Mouse (Mus musculus) bone marrow, adult 2 months (tissue): ENCODE measurements at regions not wholly inside any gene's neighbourhood (a gene's known extent, or its start where the extent isn't known, plus 50 kb on each side); places are given as distances from the start of the nearest gene placed in this dataset.

Experiments used
- CTCF ChIP-seq: fragments of 200-500 bp; IDR thresholded peaks from 2 replicates; pipeline ENCODE4 v1.5.1; 2011; ENCODE audit warnings: low read length, control low read depth; ENCODE audit not compliant: control insufficient read depth, insufficient read depth
- POLR2A ChIP-seq: fragments of 200-500 bp; IDR thresholded peaks from 2 replicates; pipeline ENCODE4 v1.6.1; 2011; ENCODE audit warnings: low read depth, mild to moderate bottlenecking, control low read depth, low read length, borderline replicate concordance; ENCODE audit not compliant: control insufficient read depth

DNA sequence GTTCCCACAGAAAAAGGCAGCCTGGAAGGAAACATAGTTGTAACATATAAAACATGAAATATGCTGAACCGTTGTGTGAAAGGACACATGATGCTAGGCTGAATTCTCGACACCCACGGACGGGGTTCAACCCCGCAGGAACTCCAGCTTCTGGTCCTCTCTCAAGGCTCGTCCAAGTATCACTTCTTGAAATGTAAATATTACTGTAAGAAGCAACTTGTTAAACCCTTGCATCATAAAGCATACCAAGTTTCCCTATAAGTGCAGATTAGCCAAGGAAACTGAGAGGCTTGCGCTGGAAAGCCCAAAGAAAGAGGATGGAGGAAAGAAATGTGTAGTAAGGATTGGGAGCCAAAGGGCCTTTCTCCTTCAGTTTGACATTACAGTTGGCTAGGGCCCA, 104.4 kb upstream of the Cwc22 start:
- TF ChIP-seq POLR2A (no peak), CTCF (no peak)
